Mouse (Mus musculus) effector memory CD4-positive, alpha-beta T cell, adult 7 months (primary cell): ENCODE data around the gene Olfr1502. TPM values are rescaled to one million over a fixed set of nuclear protein-coding genes. Genes with fewer than 3 reads are reported as not detected.

ENCODE experiments used
- polyA plus RNA-seq: library from polyadenylated mRNA; unstranded; fragments of 100-300 nt; shearing (Covaris generic); gene quantifications from one replicate; pipeline ENCODE4 v1.2.1, GENCODE M21; 2017

The Olfr1502 gene
- polyA plus RNA-seq: not detected

DNA sequence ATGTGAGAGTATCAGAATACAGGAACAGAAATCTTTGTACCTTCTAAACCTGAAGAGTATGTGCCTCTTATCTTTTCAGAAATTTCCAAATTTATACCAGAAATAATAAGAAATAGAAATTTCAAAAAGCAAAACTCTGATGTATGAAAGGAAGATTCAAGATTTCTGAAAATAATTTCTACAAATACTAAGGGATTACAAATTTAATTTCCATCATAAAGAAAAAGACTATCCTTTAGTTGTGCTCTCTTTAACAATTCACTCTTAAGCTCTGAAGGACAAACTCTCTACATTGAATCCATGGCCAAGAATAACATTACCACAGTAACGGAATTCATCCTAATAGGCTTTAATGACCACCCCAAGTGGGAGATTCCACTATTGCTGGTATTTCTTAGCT is at the start of gene Olfr1502:
Olfr1502 (plus strand) TSS at position 301 of the 400 bp plus-strand sequence.

GRCm38 (mm10) chr19:13819347-13819746 is 42.2 kb upstream of the Olfr1502 start, which contains the start of gene Olfr1499:
Olfr1499 (minus strand) TSS chr19:13819447.

DNA sequence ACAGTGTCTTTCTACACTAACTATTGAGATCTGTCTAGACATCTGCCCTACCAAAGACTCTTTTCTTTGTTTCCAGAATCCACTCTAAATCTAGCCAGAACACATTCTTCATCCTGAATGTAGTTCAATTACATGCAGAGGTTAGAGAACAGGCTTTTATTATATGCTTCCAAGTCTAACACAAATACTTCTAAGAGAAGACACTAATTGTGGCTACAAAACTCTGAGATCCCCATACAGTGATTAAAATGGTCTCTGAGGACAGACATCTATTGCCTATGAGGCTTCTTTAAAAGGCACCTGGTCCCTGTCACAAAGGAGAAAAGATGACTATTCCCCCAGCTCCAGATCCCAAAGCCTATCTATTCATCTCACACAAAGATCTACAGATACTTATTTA is 31.2 kb upstream of the Olfr1502 start, which contains the start of gene Olfr1500:
Olfr1500 (minus strand) TSS at position 101 of the 400 bp plus-strand sequence.

DNA sequence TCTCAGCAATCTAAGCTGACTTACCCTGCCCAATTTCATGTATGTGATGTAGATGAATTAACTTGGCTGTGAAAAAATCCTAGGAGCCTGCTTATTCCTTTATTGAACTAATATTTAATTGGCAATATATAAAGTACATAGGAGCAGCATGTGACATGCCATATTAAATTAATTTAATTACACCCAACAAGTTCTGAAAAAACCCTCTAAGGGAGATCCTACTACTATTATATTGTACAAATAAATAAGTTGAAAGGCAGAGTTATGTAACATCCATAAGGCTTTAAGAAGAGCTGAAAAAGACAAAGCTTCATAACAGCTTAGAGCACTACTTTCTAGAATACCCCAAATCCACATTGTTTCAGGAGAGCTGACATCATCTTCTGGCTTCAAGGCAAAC is 11.0 kb upstream of the Olfr1502 start, which contains the start of gene Olfr1501:
Olfr1501 (minus strand) TSS at position 101 of the 400 bp plus-strand sequence.

GRCm38 (mm10) chr19:13897828-13898227 is 36.2 kb downstream of the Olfr1502 start, which contains the start of gene Olfr1504:
Olfr1504 (minus strand) TSS chr19:13897928.

Other genes starting within 250 kb of the Olfr1502 start
- gene Olfr1487, start 244.4 kb upstream of the Olfr1502 start, polyA plus RNA-seq: not detected
- gene Olfr1489, start 230.2 kb upstream of the Olfr1502 start, polyA plus RNA-seq: 0.06 TPM
- gene Olfr1490, start 210.7 kb upstream of the Olfr1502 start, polyA plus RNA-seq: 0.40 TPM
- gene Olfr1491, start 164.5 kb upstream of the Olfr1502 start, polyA plus RNA-seq: not detected
- 0.28 TPM for gene Olfr1493-ps1, start 138.5 kb upstream of the Olfr1502 start, polyA plus RNA-seq
- not detected for gene Olfr1494, start 122.1 kb upstream of the Olfr1502 start, polyA plus RNA-seq
- gene Olfr1495, start 97.2 kb upstream of the Olfr1502 start, polyA plus RNA-seq: not detected
- gene Olfr1496, start 83.9 kb upstream of the Olfr1502 start, polyA plus RNA-seq: not detected
- gene Olfr1497, start 63.6 kb upstream of the Olfr1502 start, polyA plus RNA-seq: not detected
- gene Olfr1499, start 42.3 kb upstream of the Olfr1502 start, polyA plus RNA-seq: 0.61 TPM
- gene Olfr1500, start 31.3 kb upstream of the Olfr1502 start, polyA plus RNA-seq: not detected
- 0.43 TPM for gene Olfr1501, start 11.1 kb upstream of the Olfr1502 start, polyA plus RNA-seq
- gene Olfr1504, start 36.1 kb downstream of the Olfr1502 start, polyA plus RNA-seq: not detected
- not detected for gene Olfr1505, start 51.7 kb downstream of the Olfr1502 start, polyA plus RNA-seq